Mouse (Mus musculus) layer of hippocampus, adult 2 months (tissue): ENCODE measurements around the gene Agfg2. TPM values are rescaled to one million over a fixed set of nuclear protein-coding genes. Genes with fewer than 3 reads are reported as not detected.

Source experiments
- DNase-seq, 2 experiments: peaks; one replicate each; pipeline ENCODE4 v3.0.0; 2022; ENCODE audit warnings: low spot score in 2 of 2
- H3K27ac ChIP-seq: fragments of 200-600 bp; 2 replicates; pipeline ENCODE4 v1.8.1; 2022
- H3K4me3 ChIP-seq: fragments of 200-600 bp; 2 replicates; pipeline ENCODE4 v1.8.1; 2022; ENCODE audit warnings: mild to moderate bottlenecking
- CTCF ChIP-seq: fragments of 200-600 bp; conservative IDR thresholded peaks from 2 replicates; pipeline ENCODE4 v1.8.1; 2022; ENCODE audit warnings: antibody characterized with exemption, mild to moderate bottlenecking, moderate library complexity
- total RNA-seq, 2 experiments: library from RNA; stranded (reverse); gene quantifications; 2 replicates each; pipeline ENCODE4 v1.2.3; 2021

The Agfg2 gene
- total RNA-seq, 2 experiments from 2014 or later = 64.1 to 67.3 TPM

DNA sequence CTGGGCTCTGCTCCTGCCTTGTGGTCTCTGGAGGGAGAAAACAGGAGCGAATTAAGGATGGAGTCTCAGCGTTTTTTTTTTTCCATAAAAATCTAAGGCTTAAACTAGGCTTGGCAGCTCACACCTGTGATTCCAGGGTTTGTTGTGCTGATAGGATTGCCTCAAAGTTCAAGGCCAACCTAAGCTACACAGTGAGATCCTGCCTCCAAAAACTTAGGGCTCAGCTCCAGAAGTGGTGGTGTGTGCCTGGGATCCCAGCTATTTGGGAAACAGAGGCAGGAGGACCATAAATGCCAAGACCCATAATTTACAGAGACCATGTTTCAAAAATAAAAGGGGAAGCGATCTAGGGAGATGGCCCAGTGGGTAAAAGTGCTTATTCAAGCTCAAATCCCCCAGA lies 75.2 kb downstream of the Agfg2 start:
- no peak for TF ChIP-seq CTCF
- DNase-seq = no peak
- H3K4me3 ChIP-seq = no peak overlapping the region
- H3K27ac ChIP-seq = no peak overlapping the region

DNA sequence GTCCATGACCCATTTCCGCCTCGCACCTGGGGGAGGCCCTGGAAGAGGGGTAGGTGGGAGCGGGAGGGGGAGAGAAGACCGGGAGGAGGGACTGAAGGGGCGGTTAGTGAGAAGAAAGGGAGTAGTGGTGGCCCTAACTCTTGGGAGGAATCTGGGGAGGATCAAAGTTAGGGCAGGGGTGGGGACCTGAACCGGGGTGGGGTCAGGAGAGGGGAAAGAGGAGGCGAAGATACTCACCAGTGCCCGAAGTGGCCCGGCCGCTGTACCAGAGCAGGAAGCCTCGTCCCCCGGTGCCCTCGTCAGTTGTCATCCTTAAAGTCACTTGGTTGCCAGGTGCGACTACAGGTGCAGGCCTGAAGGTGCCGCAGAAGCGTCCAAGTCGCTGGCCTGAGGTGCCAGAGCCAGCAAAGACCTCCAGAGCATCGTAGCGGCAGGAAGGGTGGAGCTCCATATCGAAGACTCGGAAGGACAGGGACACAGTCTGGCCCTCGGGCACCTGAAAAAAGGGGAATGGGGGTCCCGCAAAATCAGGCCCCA lies 75.8 kb downstream of the Agfg2 start:
- H3K27ac ChIP-seq = no peak overlapping the region
- DNase-seq = no peak
- TF ChIP-seq CTCF = no peak
- H3K4me3 ChIP-seq = no peak overlapping the region

- Histone ChIP-seq H3K27ac (no peak overlapping the region), H3K4me3 (no peak overlapping the region)
- no peak for DNase-seq
- no peak for TF ChIP-seq CTCF
Measured at GRCm38 (mm10) chr5:137607860-137608653, 76.5 kb downstream of the Agfg2 start.

DNA sequence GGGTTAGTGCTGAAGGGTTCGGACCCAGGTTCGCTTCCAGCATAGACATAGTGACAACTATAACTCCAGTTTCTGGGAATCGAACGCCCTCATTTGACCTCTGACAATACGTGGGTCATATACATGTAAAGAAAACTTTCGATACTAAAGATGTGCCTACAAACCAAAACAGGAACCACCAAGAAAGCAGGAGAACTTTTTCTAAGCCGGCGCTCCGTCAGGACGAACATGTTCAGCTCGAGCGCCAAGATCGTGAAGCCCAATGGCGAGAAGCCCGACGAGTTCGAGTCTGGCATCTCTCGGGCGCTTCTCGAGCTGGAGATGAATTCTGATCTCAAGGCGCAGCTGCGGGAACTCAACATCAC lies 83.2 kb downstream of the Agfg2 start:
- Histone ChIP-seq H3K27ac (peak overlapping the region; percentile 95; the same call in 1 of the 2 replicates), H3K4me3 (peak overlapping the region; percentile 96)
- DNase-seq = no peak
- no peak for TF ChIP-seq CTCF

DNA sequence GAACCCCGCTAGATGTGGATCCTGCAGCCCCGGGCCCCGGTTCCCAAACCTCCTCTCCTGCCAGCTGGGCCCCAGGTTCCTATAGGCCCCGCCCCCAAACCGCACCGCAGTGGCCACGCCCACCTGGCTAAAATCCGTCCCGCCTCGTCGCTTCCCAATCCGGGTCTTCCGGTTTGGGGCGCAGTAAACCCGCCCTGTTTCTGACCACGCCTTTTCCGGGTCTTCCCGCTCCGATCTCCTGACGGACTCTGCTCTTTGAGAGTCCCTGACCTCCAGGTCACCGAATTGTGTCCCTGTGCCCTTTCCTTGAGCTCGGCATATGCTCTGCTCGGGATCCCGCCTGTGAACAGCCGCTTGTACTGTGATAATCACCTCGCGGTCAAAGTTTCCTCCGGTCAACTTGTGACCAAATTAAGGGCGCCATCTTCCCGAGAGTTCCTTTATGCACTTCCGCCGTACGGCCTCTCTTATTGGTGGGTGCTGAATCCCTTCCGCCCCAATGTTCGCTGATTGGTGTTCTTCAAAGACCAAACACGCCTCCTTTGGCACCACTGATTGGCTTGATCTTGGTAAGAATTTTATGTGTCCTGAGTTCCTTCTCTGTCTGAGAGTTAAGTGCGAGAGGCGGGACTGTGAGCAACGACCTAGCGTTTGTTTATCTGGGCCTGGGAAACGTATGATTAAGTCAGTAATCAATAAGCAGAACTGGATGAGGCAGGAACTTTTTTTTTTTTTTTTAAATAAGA lies 83.7 kb downstream of the Agfg2 start, which contains the start of gene Mospd3:
Gene Mospd3, minus strand, starts transcription at position 440 of the 746 bp plus-strand sequence.
- no peak for TF ChIP-seq CTCF
- DNase-seq = peak; percentile 95
- Histone ChIP-seq H3K27ac (peak within 1 kb of the TSS; percentile 95), H3K4me3 (peak within 1 kb of the TSS; percentile 96)

Other genes with a start within 250 kb of the Agfg2 start
- gene Zan, start 207.7 kb downstream of the Agfg2 start, total RNA-seq = under 1 TPM; 0.36 to 0.49 TPM
- gene Pop7, start 182.2 kb downstream of the Agfg2 start, total RNA-seq = 10 to 100 TPM; 33.8 to 35.1 TPM
- gene Gigyf1, start 166.2 kb downstream of the Agfg2 start, total RNA-seq = 10 to 100 TPM; 61.9 to 63.5 TPM
- not detected for gene Epo, start 151.5 kb downstream of the Agfg2 start, total RNA-seq
- gene Gnb2, start 151.2 kb downstream of the Agfg2 start, total RNA-seq = 100 to 1,000 TPM; 600 to 607 TPM
- gene Actl6b, start 131.2 kb downstream of the Agfg2 start, total RNA-seq = 100 to 1,000 TPM; 138 to 142 TPM
- gene Tfr2, start 114.9 kb downstream of the Agfg2 start, total RNA-seq = 10 to 100 TPM; 16.7 to 20.2 TPM
- gene Mospd3, start 83.7 kb downstream of the Agfg2 start, total RNA-seq = 10 to 100 TPM; 26.2 to 29.3 TPM
- gene Pcolce, start 70.9 kb downstream of the Agfg2 start, total RNA-seq = 1 to 10 TPM; 6.1 to 8.4 TPM
- under 1 TPM in 1 of 2 experiments, not detected in 1; 0.56 TPM for gene Fbxo24, start 55.7 kb downstream of the Agfg2 start, total RNA-seq
- gene Lrch4, start 55.6 kb downstream of the Agfg2 start, total RNA-seq = 10 to 100 TPM; 25.4 to 28.1 TPM
- 10 to 100 TPM; 15.5 to 19.7 TPM for gene Gm20605, start 55.6 kb downstream of the Agfg2 start, total RNA-seq
- gene Sap25, start 43.4 kb downstream of the Agfg2 start, total RNA-seq = 10 to 100 TPM in 1 of 2 experiments, 1 to 10 TPM in 1; 8.4 to 16.4 TPM
- under 1 TPM in 1 of 2 experiments, not detected in 1; 0.15 TPM for gene Irs3, start 39.0 kb downstream of the Agfg2 start, total RNA-seq
- gene Nyap1, start 56.9 kb upstream of the Agfg2 start, total RNA-seq = 10 to 100 TPM; 70.4 to 72.5 TPM
- 100 to 1,000 TPM; 160 to 174 TPM for gene Tsc22d4, start 61.0 kb upstream of the Agfg2 start, total RNA-seq
- 10 to 100 TPM; 19.8 to 25.4 TPM for gene Ppp1r35, start 94.1 kb upstream of the Agfg2 start, total RNA-seq
- gene Mepce, start 102.9 kb upstream of the Agfg2 start, total RNA-seq = 10 to 100 TPM; 43.6 to 49.2 TPM
- gene Zcwpw1, start 103.1 kb upstream of the Agfg2 start, total RNA-seq = 1 to 10 TPM; 5.7 to 8.1 TPM
- 1 to 10 TPM in 1 of 2 experiments, under 1 TPM in 1; 0.54 to 1.1 TPM for gene Pilra, start 151.6 kb upstream of the Agfg2 start, total RNA-seq
- not detected for gene Pilrb1, start 173.4 kb upstream of the Agfg2 start, total RNA-seq
- gene Pilrb2, start 187.1 kb upstream of the Agfg2 start, total RNA-seq = not detected
- under 1 TPM; 0.22 to 0.23 TPM for gene Cyp3a13, start 236.9 kb upstream of the Agfg2 start, total RNA-seq